Mouse (Mus musculus) hindbrain, embryonic 15.5 days (tissue): ENCODE data around the gene Cyp2c29. TPM values are rescaled to one million over a fixed set of nuclear protein-coding genes. Genes with fewer than 3 reads are reported as not detected.
"Not testable (repeated sequence)": the region's sequence is repeated elsewhere in the genome, so short reads cannot be mapped to it uniquely, and the experiment has no call there.

ENCODE experiments used
- ATAC-seq: fragments of 200-750 bp; cut with Nextera tagmentation; 2 replicates; pipeline ENCODE4 v1.8.0; 2017; ENCODE audit warnings: low read depth, moderate number of reproducible peaks, moderate TSS enrichment; ENCODE audit not compliant: low FRiP score
- H3K27ac ChIP-seq: fragments of 300-500 bp; sonication (generic); replicated peaks from 2 replicates; pipeline ENCODE4 v1.5.1; 2015; ENCODE audit warnings: mild to moderate bottlenecking, inconsistent platforms
- H3K27me3 ChIP-seq: fragments of 300-500 bp; sonication (generic); 2 replicates; pipeline ENCODE4 v1.6.1; 2015; ENCODE audit warnings: control low read depth, inconsistent platforms
- H3K36me3 ChIP-seq: fragments of 300-500 bp; sonication (generic); 2 replicates; pipeline ENCODE4 v1.6.1; 2015; ENCODE audit warnings: control low read depth, inconsistent platforms
- H3K4me1 ChIP-seq: fragments of 300-500 bp; sonication (generic); replicated peaks from 2 replicates; pipeline ENCODE4 v1.6.1; 2015; ENCODE audit warnings: control low read depth, inconsistent platforms
- H3K4me2 ChIP-seq: fragments of 300-500 bp; sonication (generic); 2 replicates; pipeline ENCODE4 v1.6.1; 2015; ENCODE audit warnings: moderate library complexity, mild to moderate bottlenecking, inconsistent platforms
- H3K4me3 ChIP-seq: fragments of 300-500 bp; sonication (generic); 2 replicates; pipeline ENCODE4 v1.5.1; 2015; ENCODE audit warnings: mild to moderate bottlenecking, inconsistent platforms
- H3K9ac ChIP-seq: fragments of 300-500 bp; sonication (generic); 2 replicates; pipeline ENCODE4 v1.6.1; 2015; ENCODE audit warnings: inconsistent platforms
- H3K9me3 ChIP-seq: fragments of 300-500 bp; sonication (generic); 2 replicates; pipeline ENCODE4 v1.6.1; 2016; ENCODE audit warnings: control low read depth, inconsistent platforms
- WGBS: fragments of 180-500 bp; shearing (Covaris S2); methylation state at CpG from one replicate; pipeline ENCODE4 v1.1.7; 2015; 5-methylcytosine and 5-hydroxymethylcytosine counted together
- polyA plus RNA-seq: library from polyadenylated mRNA; unstranded; fragments of >200 nt; fragmentation: Nextera tagmentation; extraction: Ambion mirVana; gene quantifications from 2 replicates; pipeline ENCODE4 v1.2.1, GENCODE M21; 2015

Cyp2c29 gene
- polyA plus RNA-seq = not detected in 2 replicates

- H3K4me2 ChIP-seq, H3K4me3 ChIP-seq, H3K27ac ChIP-seq, H3K4me1 ChIP-seq, H3K36me3 ChIP-seq, H3K9me3 ChIP-seq, H3K9ac ChIP-seq, ATAC-seq, H3K27me3 ChIP-seq: not testable (repeated sequence)
- no CpG with 5 or more reads among the region's 1 CpGs for WGBS
These were observed at the start of gene Cyp2c29 for GRCm38 (mm10) chr19:39269105-39269504. Gene Cyp2c29 (plus strand): TSS chr19:39269405.

- H3K36me3 ChIP-seq, H3K9ac ChIP-seq, ATAC-seq, H3K27ac ChIP-seq, H3K4me1 ChIP-seq, H3K4me3 ChIP-seq, H3K4me2 ChIP-seq, H3K27me3 ChIP-seq, H3K9me3 ChIP-seq: not testable (repeated sequence)
- WGBS = 68% methylated on average over 2 of the region's 2 CpGs
These were observed 2.2 kb upstream of the Cyp2c29 start for GRCm38 (mm10) chr19:39267036-39267435.

GRCm38 (mm10) chr19:39282801-39283200 lies 13.6 kb downstream of the Cyp2c29 start:
- ATAC-seq = no peak
- Histone ChIP-seq H3K4me1 (no peaks in the 10 kb centered on the region), H3K9me3 (peaks cover 6% of the 10 kb centered on the region), H3K4me2 (no peak overlapping the region), H3K27me3 (no peaks in the 10 kb centered on the region), H3K27ac (no peak overlapping the region), H3K4me3 (no peak overlapping the region), H3K36me3 (no peaks in the 10 kb centered on the region), H3K9ac (no peak overlapping the region)

- Histone ChIP-seq H3K4me2 (no peak overlapping the region), H3K9me3 (peaks cover 10% of the 10 kb centered on the region), H3K4me1 (no peaks in the 10 kb centered on the region), H3K36me3 (no peaks in the 10 kb centered on the region), H3K9ac (no peak overlapping the region), H3K4me3 (no peak overlapping the region), H3K27me3 (no peaks in the 10 kb centered on the region), H3K27ac (no peak overlapping the region)
- no peak for ATAC-seq
These were observed 16.4 kb downstream of the Cyp2c29 start for GRCm38 (mm10) chr19:39285637-39286036.

- Histone ChIP-seq H3K27me3 (no peaks in the 10 kb centered on the region), H3K4me2 (no peak overlapping the region), H3K27ac (no peak overlapping the region), H3K36me3 (no peaks in the 10 kb centered on the region), H3K4me3 (no peak overlapping the region), H3K4me1 (no peaks in the 10 kb centered on the region), H3K9me3 (peaks cover 10% of the 10 kb centered on the region), H3K9ac (no peak overlapping the region)
- WGBS = 83% methylated on average over 4 of the region's 4 CpGs
- no peak for ATAC-seq
These were observed 17.6 kb downstream of the Cyp2c29 start for GRCm38 (mm10) chr19:39286825-39287224.

GRCm38 (mm10) chr19:39288978-39289377 lies 19.8 kb downstream of the Cyp2c29 start:
- H3K36me3 ChIP-seq = no peaks in the 10 kb centered on the region
- H3K4me3 ChIP-seq = no peak overlapping the region
- WGBS = 75% methylated on average over 3 of the region's 3 CpGs
- H3K4me1 ChIP-seq = no peaks in the 10 kb centered on the region
- no peaks in the 10 kb centered on the region for H3K27me3 ChIP-seq
- no peak overlapping the region for H3K27ac ChIP-seq
- no peak overlapping the region for H3K4me2 ChIP-seq
- no peak overlapping the region for H3K9ac ChIP-seq
- peaks cover 8% of the 10 kb centered on the region; the same call in 1 of the 2 replicates for H3K9me3 ChIP-seq
- ATAC-seq = no peak

Other genes with a start within 250 kb of the Cyp2c29 start
- gene Cyp2c65, start 208.4 kb upstream of the Cyp2c29 start, polyA plus RNA-seq = not detected in 2 replicates
- gene Cyp2c66, start 155.5 kb upstream of the Cyp2c29 start, polyA plus RNA-seq = not detected in 2 replicates
- not detected in 2 replicates for gene Cyp2c38, start 193.7 kb downstream of the Cyp2c29 start, polyA plus RNA-seq
- not detected in 2 replicates for gene Cyp2c39, start 241.5 kb downstream of the Cyp2c29 start, polyA plus RNA-seq